Mouse (Mus musculus) thymus, adult 2 months (tissue): ENCODE measurements around the gene Arhgap6. TPM values are rescaled to one million over a fixed set of nuclear protein-coding genes. Genes with fewer than 3 reads are reported as not detected.

Experiments
- DNase-seq: peaks from one replicate; pipeline ENCODE4 v3.0.0; 2021
- H3K27ac ChIP-seq: fragments of 200-500 bp; 2 replicates; pipeline ENCODE4 v1.5.1; 2012; ENCODE audit warnings: low read length, control low read depth; ENCODE audit not compliant: control insufficient read depth, insufficient read depth
- H3K27me3 ChIP-seq: fragments of 200-500 bp; 2 replicates; pipeline ENCODE4 v1.6.1; 2012; ENCODE audit warnings: mild to moderate bottlenecking, low read length, moderate library complexity, mixed read lengths; ENCODE audit not compliant: control insufficient read depth, insufficient read depth
- H3K36me3 ChIP-seq: fragments of 200-500 bp; 2 replicates; pipeline ENCODE4 v1.6.1; 2012; ENCODE audit warnings: mild to moderate bottlenecking, low read length, moderate library complexity; ENCODE audit not compliant: control insufficient read depth, insufficient read depth
- H3K4me1 ChIP-seq: fragments of 200-500 bp; replicated peaks from 2 replicates; pipeline ENCODE4 v1.6.1; 2012; ENCODE audit warnings: low read length; ENCODE audit not compliant: control insufficient read depth, insufficient read depth
- H3K4me3 ChIP-seq: fragments of 200-500 bp; 2 replicates; pipeline ENCODE4 v1.5.1; 2012; ENCODE audit warnings: mild to moderate bottlenecking, low read length, control low read depth, moderate library complexity; ENCODE audit not compliant: control insufficient read depth, insufficient read depth
- CTCF ChIP-seq: fragments of 200-500 bp; IDR thresholded peaks from 2 replicates; pipeline ENCODE4 v1.5.1; 2012; ENCODE audit warnings: mild to moderate bottlenecking, control low read depth, low read length, moderate library complexity, borderline replicate concordance; ENCODE audit not compliant: control insufficient read depth, poor library complexity, insufficient read depth; ENCODE audit errors: extremely low read depth
- POLR2A ChIP-seq: fragments of 200-500 bp; IDR thresholded peaks from 2 replicates; pipeline ENCODE4 v1.6.1; 2012; ENCODE audit warnings: mild to moderate bottlenecking, low read length, control low read depth, moderate library complexity; ENCODE audit not compliant: control insufficient read depth, poor library complexity, insufficient read depth; ENCODE audit errors: extremely low read depth
- WGBS: fragments of 180-500 bp; shearing (Covaris S2); methylation state at CpG from one replicate; pipeline ENCODE4 v1.1.7; 2018; 5-methylcytosine and 5-hydroxymethylcytosine counted together
- polyA plus RNA-seq: library from polyadenylated mRNA; depleted of rRNA; stranded (reverse); fragments of >200 nt; gene quantifications from 2 replicates; pipeline ENCODE4 v1.2.3, GENCODE M21; 2012; rRNA removed

Gene Arhgap6
- polyA plus RNA-seq, 1 experiment, result 0.46 TPM

- Histone ChIP-seq H3K36me3 (no peaks in the 10 kb centered on the region), H3K27me3 (no peaks in the 10 kb centered on the region), H3K4me1 (no peaks in the 10 kb centered on the region), H3K4me3 (no peak overlapping the region), H3K27ac (no peak overlapping the region)
- DNase-seq, result no peak
- no peak for TF ChIP-seq POLR2A
- no peak for TF ChIP-seq CTCF
- WGBS, result 87% methylated on average over 3 of the region's 3 CpGs
Observed at GRCm38 (mm10) chrX:169338213-169338612, 543.3 kb downstream of the Arhgap6 start.

Other genes with a start within 250 kb of the Arhgap6 start
- gene Frmpd4, start 217.9 kb upstream of the Arhgap6 start, polyA plus RNA-seq, result 0.03 and 0.04 TPM in 2 replicates
- gene Msl3, start 121.2 kb upstream of the Arhgap6 start, polyA plus RNA-seq, result 21.1 and 21.8 TPM in 2 replicates